Mouse (Mus musculus) small intestine, adult 10 weeks (tissue): Measurements from ENCODE around the gene Tsc22d3. TPM values are rescaled to one million over a fixed set of nuclear protein-coding genes. Genes with fewer than 3 reads are reported as not detected.

Source experiments
- polyA plus RNA-seq: library from polyadenylated mRNA; stranded (reverse); fragments of 350-450 nt; fragmentation: Illumina TruSeq; extraction: RNeasy Lipid Tissue Mini Kit (QIAGEN cat#74804); gene quantifications from one replicate; pipeline ENCODE4 v1.2.3, GENCODE M21; 2014; ENCODE audit warnings: low replicate concordance

The Tsc22d3 gene
- polyA plus RNA-seq: 117 TPM

GRCm38 (mm10) chrX:140600410-140601109 is at the start of gene Tsc22d3:
Gene Tsc22d3 (minus strand): TSS chrX:140600659.

Other genes with a start within 250 kb of the Tsc22d3 start
- 38.9 TPM for gene Prps1, start 144.0 kb downstream of the Tsc22d3 start, polyA plus RNA-seq
- 36.5 TPM for gene Mid2, start 63.9 kb upstream of the Tsc22d3 start, polyA plus RNA-seq
- not detected for gene Tex13b, start 212.8 kb upstream of the Tsc22d3 start, polyA plus RNA-seq